Mouse (Mus musculus) stomach, embryonic 15.5 days (tissue): ENCODE results near the gene Cckbr. TPM values are rescaled to one million over a fixed set of nuclear protein-coding genes. Genes with fewer than 3 reads are reported as not detected.
A peak's percentile ranks its signal among the peaks of the same experiment; 100 is the strongest.
"Not testable (repeated sequence)": the region's sequence is repeated elsewhere in the genome, so short reads cannot be mapped to it uniquely, and the experiment has no call there.

Experiments
- ATAC-seq: fragments of 200-750 bp; cut with Nextera tagmentation; 2 replicates; pipeline ENCODE4 v1.8.0; 2017; ENCODE audit warnings: low read depth, moderate number of reproducible peaks, moderate TSS enrichment; ENCODE audit not compliant: insufficient read depth, low FRiP score
- H3K27ac ChIP-seq: fragments of 300-500 bp; sonication (generic); 2 replicates; pipeline ENCODE4 v1.5.1; 2015; ENCODE audit warnings: mild to moderate bottlenecking, inconsistent platforms
- H3K27me3 ChIP-seq: fragments of 300-500 bp; sonication (generic); replicated peaks from 2 replicates; pipeline ENCODE4 v1.6.1; 2015; ENCODE audit warnings: inconsistent platforms
- H3K36me3 ChIP-seq: fragments of 300-500 bp; sonication (generic); 2 replicates; pipeline ENCODE4 v1.6.1; 2015; ENCODE audit warnings: inconsistent platforms
- H3K4me1 ChIP-seq: fragments of 300-500 bp; sonication (generic); 2 replicates; pipeline ENCODE4 v1.6.1; 2015; ENCODE audit warnings: inconsistent platforms
- H3K4me2 ChIP-seq: fragments of 300-500 bp; sonication (generic); 2 replicates; pipeline ENCODE4 v1.6.1; 2015; ENCODE audit warnings: mild to moderate bottlenecking, inconsistent platforms
- H3K4me3 ChIP-seq: fragments of 300-500 bp; sonication (generic); replicated peaks from 2 replicates; pipeline ENCODE4 v1.5.1; 2015; ENCODE audit warnings: inconsistent platforms
- H3K9ac ChIP-seq: fragments of 300-500 bp; sonication (generic); 2 replicates; pipeline ENCODE4 v1.6.1; 2015; ENCODE audit warnings: inconsistent platforms
- H3K9me3 ChIP-seq: fragments of 300-500 bp; sonication (generic); 2 replicates; pipeline ENCODE4 v1.6.1; 2016; ENCODE audit warnings: inconsistent platforms
- WGBS: fragments of 180-500 bp; shearing (Covaris S2); methylation state at CpG from one replicate; pipeline ENCODE4 v1.1.7; 2015; 5-methylcytosine and 5-hydroxymethylcytosine counted together
- polyA plus RNA-seq: library from polyadenylated mRNA; unstranded; fragments of >200 nt; fragmentation: Nextera tagmentation; extraction: Ambion mirVana; gene quantifications from 2 replicates; pipeline ENCODE4 v1.2.1, GENCODE M21; 2015

The Cckbr gene
- polyA plus RNA-seq, 1 experiment from 2014 or later: 0.57 TPM

GRCm38 (mm10) chr7:105411874-105412632 is 13.5 kb upstream of the Cckbr start:
- not testable (repeated sequence) for ATAC-seq, H3K9ac ChIP-seq, H3K36me3 ChIP-seq, H3K4me1 ChIP-seq, H3K27me3 ChIP-seq, H3K27ac ChIP-seq, H3K9me3 ChIP-seq, H3K4me2 ChIP-seq, H3K4me3 ChIP-seq
- WGBS: 56% methylated on average over 8 of the region's 8 CpGs

- H3K36me3 ChIP-seq: no peaks in the 10 kb centered on the region
- H3K9me3 ChIP-seq: no peaks in the 10 kb centered on the region
- 48% methylated on average over 6 of the region's 6 CpGs for WGBS
- no peak for ATAC-seq
- H3K4me2 ChIP-seq: no peak overlapping the region
- no peaks in the 10 kb centered on the region for H3K27me3 ChIP-seq
- H3K4me1 ChIP-seq: no peaks in the 10 kb centered on the region
- no peak overlapping the region for H3K4me3 ChIP-seq
- no peak overlapping the region for H3K27ac ChIP-seq
- no peak overlapping the region for H3K9ac ChIP-seq
These were observed 11.1 kb upstream of the Cckbr start for GRCm38 (mm10) chr7:105414385-105414784.

GRCm38 (mm10) chr7:105416529-105416928 is 9.0 kb upstream of the Cckbr start:
- Histone ChIP-seq H3K36me3 (no peaks in the 10 kb centered on the region), H3K27me3 (no peaks in the 10 kb centered on the region), H3K4me2 (no peak overlapping the region), H3K9ac (no peak overlapping the region), H3K4me1 (no peaks in the 10 kb centered on the region), H3K9me3 (no peaks in the 10 kb centered on the region), H3K4me3 (no peak overlapping the region), H3K27ac (no peak overlapping the region)
- WGBS: 87% methylated on average over 7 of the region's 7 CpGs
- no peak for ATAC-seq

GRCm38 (mm10) chr7:105418106-105418505 is 7.4 kb upstream of the Cckbr start:
- no peaks in the 10 kb centered on the region for H3K9me3 ChIP-seq
- WGBS: 84% methylated on average over 5 of the region's 5 CpGs
- no peaks in the 10 kb centered on the region for H3K27me3 ChIP-seq
- no peaks in the 10 kb centered on the region for H3K4me1 ChIP-seq
- H3K36me3 ChIP-seq: no peaks in the 10 kb centered on the region
- H3K4me2 ChIP-seq: no peak overlapping the region
- no peak overlapping the region for H3K27ac ChIP-seq
- H3K9ac ChIP-seq: no peak overlapping the region
- no peak for ATAC-seq
- no peak overlapping the region for H3K4me3 ChIP-seq

GRCm38 (mm10) chr7:105420903-105421302 is 4.6 kb upstream of the Cckbr start:
- Histone ChIP-seq H3K27me3 (peaks cover 14% of the 10 kb centered on the region; the same call in 1 of the 2 replicates), H3K4me1 (peaks cover 7% of the 10 kb centered on the region; the same call in 1 of the 2 replicates), H3K9ac (no peak overlapping the region), H3K4me3 (no peak overlapping the region), H3K9me3 (no peaks in the 10 kb centered on the region), H3K36me3 (no peaks in the 10 kb centered on the region), H3K4me2 (no peak overlapping the region), H3K27ac (no peak overlapping the region)
- WGBS: 15% methylated on average over 2 of the region's 2 CpGs
- peak; percentile 33; the same call in 1 of the 2 replicates for ATAC-seq

GRCm38 (mm10) chr7:105424368-105424767 is 1.2 kb upstream of the Cckbr start:
- H3K9me3 ChIP-seq: no peaks in the 10 kb centered on the region
- H3K4me3 ChIP-seq: no peak overlapping the region
- H3K27ac ChIP-seq: no peak overlapping the region
- H3K9ac ChIP-seq: no peak overlapping the region
- ATAC-seq: no peak
- no peaks in the 10 kb centered on the region for H3K36me3 ChIP-seq
- peaks cover 10% of the 10 kb centered on the region; the same call in 1 of the 2 replicates for H3K4me1 ChIP-seq
- H3K4me2 ChIP-seq: no peak overlapping the region
- 23% methylated on average over 5 of the region's 5 CpGs for WGBS
- H3K27me3 ChIP-seq: peaks cover 24% of the 10 kb centered on the region

- ATAC-seq: 0 out of 2 replicates have a peak, but pooled peaks have one; percentile 13
These were observed 520 bp downstream of the Cckbr start for GRCm38 (mm10) chr7:105426051-105426450.

GRCm38 (mm10) chr7:105432058-105432457 is 6.5 kb downstream of the Cckbr start:
- Histone ChIP-seq H3K4me1 (no peaks in the 10 kb centered on the region), H3K9me3 (no peaks in the 10 kb centered on the region), H3K36me3 (no peaks in the 10 kb centered on the region), H3K4me2 (no peak overlapping the region), H3K4me3 (no peak overlapping the region), H3K27me3 (no peaks in the 10 kb centered on the region), H3K9ac (no peak overlapping the region), H3K27ac (no peak overlapping the region)
- WGBS: 46% methylated on average over 1 of the region's 1 CpGs
- ATAC-seq: no peak

More at GRCm38 (mm10) chr7:105426051-105426450, 520 bp downstream of the Cckbr start:
- Histone ChIP-seq H3K9ac (no peak overlapping the region), H3K9me3 (no peaks in the 10 kb centered on the region), H3K4me3 (peak overlapping the region; percentile 38), H3K36me3 (no peaks in the 10 kb centered on the region), H3K4me2 (peak overlapping the region; percentile 81), H3K27ac (no peak overlapping the region), H3K27me3 (peaks cover 24% of the 10 kb centered on the region), H3K4me1 (peaks cover 10% of the 10 kb centered on the region; the same call in 1 of the 2 replicates)
- 5% methylated on average over 11 of the region's 11 CpGs for WGBS

GRCm38 (mm10) chr7:105433859-105434258 is 8.3 kb downstream of the Cckbr start:
- ATAC-seq: no peak
- no peak overlapping the region for H3K27ac ChIP-seq
- no peaks in the 10 kb centered on the region for H3K4me1 ChIP-seq
- H3K4me3 ChIP-seq: no peak overlapping the region
- no peak overlapping the region for H3K4me2 ChIP-seq
- no peak overlapping the region for H3K9ac ChIP-seq
- H3K9me3 ChIP-seq: no peaks in the 10 kb centered on the region
- H3K27me3 ChIP-seq: no peaks in the 10 kb centered on the region
- 80% methylated on average over 17 of the region's 17 CpGs for WGBS
- H3K36me3 ChIP-seq: no peaks in the 10 kb centered on the region

- H3K27me3 ChIP-seq: no peaks in the 10 kb centered on the region
- 72% methylated on average over 22 of the region's 22 CpGs for WGBS
- H3K36me3 ChIP-seq: no peaks in the 10 kb centered on the region
- no peak for ATAC-seq
- no peak overlapping the region for H3K27ac ChIP-seq
- H3K4me3 ChIP-seq: no peak overlapping the region
- H3K9me3 ChIP-seq: no peaks in the 10 kb centered on the region
- H3K4me1 ChIP-seq: no peaks in the 10 kb centered on the region
- no peak overlapping the region for H3K4me2 ChIP-seq
- no peak overlapping the region for H3K9ac ChIP-seq
These were observed 9.3 kb downstream of the Cckbr start for GRCm38 (mm10) chr7:105434798-105435197.

GRCm38 (mm10) chr7:105437979-105438772 is 12.6 kb downstream of the Cckbr start:
- H3K4me3 ChIP-seq: no peak overlapping the region
- 57% methylated on average over 7 of the region's 7 CpGs for WGBS
- H3K4me2 ChIP-seq: no peak overlapping the region
- no peaks in the 10 kb centered on the region for H3K9me3 ChIP-seq
- no peak overlapping the region for H3K9ac ChIP-seq
- H3K27me3 ChIP-seq: no peaks in the 10 kb centered on the region
- H3K4me1 ChIP-seq: no peaks in the 10 kb centered on the region
- no peak overlapping the region for H3K27ac ChIP-seq
- ATAC-seq: no peak
- H3K36me3 ChIP-seq: no peaks in the 10 kb centered on the region

GRCm38 (mm10) chr7:105441426-105441825 is 15.9 kb downstream of the Cckbr start:
- Histone ChIP-seq H3K9me3 (no peaks in the 10 kb centered on the region), H3K4me1 (no peaks in the 10 kb centered on the region), H3K4me3 (no peak overlapping the region), H3K27me3 (no peaks in the 10 kb centered on the region), H3K27ac (peak overlapping the region; percentile 3; the same call in 1 of the 2 replicates), H3K9ac (no peak overlapping the region), H3K36me3 (no peaks in the 10 kb centered on the region), H3K4me2 (no peak overlapping the region)
- ATAC-seq: peak; percentile 78
- 45% methylated on average over 4 of the region's 4 CpGs for WGBS
